Mouse (Mus musculus) liver, postnatal 0 days (tissue): ENCODE measurements around the gene Fam161b. TPM values are rescaled to one million over a fixed set of nuclear protein-coding genes. Genes with fewer than 3 reads are reported as not detected.

Experiments used
- ATAC-seq: fragments of 200-750 bp; cut with Nextera tagmentation; 2 replicates; pipeline ENCODE4 v1.8.0; 2017; ENCODE audit warnings: mild to moderate bottlenecking, moderate library complexity
- DNase-seq: peaks from one replicate; pipeline ENCODE4 v3.0.0-alpha.2; 2016
- H3K27ac ChIP-seq: fragments of 300-500 bp; sonication (generic); 2 replicates; pipeline ENCODE4 v1.5.1; 2014; ENCODE audit warnings: antibody characterized with exemption, moderate library complexity, mild to moderate bottlenecking, low read depth
- H3K27me3 ChIP-seq: fragments of 300-500 bp; sonication (generic); 2 replicates; pipeline ENCODE4 v1.6.1; 2014; ENCODE audit warnings: low read length, control low read depth, mixed read lengths; ENCODE audit not compliant: insufficient read depth
- H3K36me3 ChIP-seq: fragments of 300-500 bp; sonication (generic); replicated peaks from 2 replicates; pipeline ENCODE4 v1.6.1; 2014; ENCODE audit warnings: mild to moderate bottlenecking, control low read depth, low read length, moderate library complexity, mixed read lengths; ENCODE audit not compliant: insufficient read depth
- H3K4me1 ChIP-seq: fragments of 300-500 bp; sonication (generic); 2 replicates; pipeline ENCODE4 v1.6.1; 2014; ENCODE audit warnings: antibody characterized with exemption, mild to moderate bottlenecking, control low read depth; ENCODE audit not compliant: insufficient read depth
- H3K4me2 ChIP-seq: fragments of 300-500 bp; sonication (generic); 2 replicates; pipeline ENCODE4 v1.6.1; 2014; ENCODE audit warnings: low read depth, mild to moderate bottlenecking, low read length, moderate library complexity, mixed read lengths
- H3K4me3 ChIP-seq: fragments of 300-500 bp; sonication (generic); 2 replicates; pipeline ENCODE4 v1.5.1; 2014; ENCODE audit warnings: low read depth, low read length
- H3K9ac ChIP-seq: fragments of 300-500 bp; sonication (generic); replicated peaks from 2 replicates; pipeline ENCODE4 v1.6.1; 2014; ENCODE audit warnings: mild to moderate bottlenecking, moderate library complexity
- H3K9me3 ChIP-seq: fragments of 300-500 bp; sonication (generic); 2 replicates; pipeline ENCODE4 v1.6.1; 2016; ENCODE audit warnings: mild to moderate bottlenecking, control low read depth, low read length, mixed read lengths
- CTCF ChIP-seq: sonication (generic); IDR thresholded peaks from 2 replicates; pipeline ENCODE4 v1.5.1; 2016; ENCODE audit warnings: antibody characterized with exemption, low read depth
- EP300 ChIP-seq: IDR thresholded peaks from 2 replicates; pipeline ENCODE4 v1.6.1; 2016; ENCODE audit warnings: antibody characterized with exemption, low read depth, mild to moderate bottlenecking
- WGBS: fragments of 180-500 bp; shearing (Covaris S2); extraction: QIAGEN DNeasy Blood & Tissue Kit; methylation state at CpG from one replicate; pipeline ENCODE4 v1.1.7; 2014; ENCODE audit not compliant: insufficient replicate concordance; 5-methylcytosine and 5-hydroxymethylcytosine counted together
- polyA plus RNA-seq: library from polyadenylated mRNA; unstranded; fragments of >200 nt; fragmentation: Nextera tagmentation; extraction: Ambion mirVana; gene quantifications from 2 replicates; pipeline ENCODE4 v1.2.1, GENCODE M21; 2015

The Fam161b gene
- polyA plus RNA-seq: 0.15 and 0.31 TPM in 2 replicates

GRCm38 (mm10) chr12:84361555-84362489 lies at the start of gene Fam161b, which contains the start of gene Coq6:
Fam161b (minus strand) TSS chr12:84361833.
Coq6 (plus strand) TSS chr12:84361657.
- Histone ChIP-seq H3K4me3 (peak within 1 kb of the TSS; percentile 77), H3K27me3 (no peaks in the 10 kb centered on the region), H3K4me1 (peaks cover 24% of the 10 kb centered on the region), H3K36me3 (peaks cover under 1% of the 10 kb centered on the region; the same call in 1 of the 2 replicates), H3K9ac (peak within 1 kb of the TSS; percentile 82), H3K27ac (peak within 1 kb of the TSS; percentile 62), H3K4me2 (peak within 1 kb of the TSS; percentile 97), H3K9me3 (no peaks in the 10 kb centered on the region)
- under 1% methylated on average over 51 of the region's 51 CpGs for WGBS
- ATAC-seq (peak; percentile 97), DNase-seq (peak; percentile 94)
- TF ChIP-seq CTCF (no peak), EP300 (peak; percentile 65)

GRCm38 (mm10) chr12:84408819-84409507 lies 47.3 kb upstream of the Fam161b start, which contains the start of the genes Entpd5 and Bbof1:
Entpd5 (minus strand) TSS chr12:84409029.
Bbof1 (plus strand) TSS chr12:84409071.
- H3K4me2 ChIP-seq: peak within 1 kb of the TSS; percentile 96
- H3K4me3 ChIP-seq: peak within 1 kb of the TSS; percentile 76
- peak within 1 kb of the TSS; percentile 80 for H3K9ac ChIP-seq
- no peaks in the 10 kb centered on the region for H3K27me3 ChIP-seq
- peak within 1 kb of the TSS; percentile 93 for H3K27ac ChIP-seq
- ATAC-seq: peak; percentile 96
- peaks cover 11% of the 10 kb centered on the region for H3K4me1 ChIP-seq
- WGBS: 2% methylated on average over 44 of the region's 63 CpGs
- TF ChIP-seq CTCF: no peak
- no peak for TF ChIP-seq EP300
- no peaks in the 10 kb centered on the region for H3K36me3 ChIP-seq
- peak; percentile 91 for DNase-seq
- no peaks in the 10 kb centered on the region for H3K9me3 ChIP-seq

- 1% methylated on average over 45 of the region's 52 CpGs for WGBS
- TF ChIP-seq EP300: no peak
- TF ChIP-seq CTCF: 0 out of 2 replicates have a peak, but pooled peaks have one; percentile 8
- peak; percentile 67 for DNase-seq
Observed at GRCm38 (mm10) chr12:84407874-84408818, 46.5 kb upstream of the Fam161b start.

GRCm38 (mm10) chr12:84407259-84407658 lies 45.6 kb upstream of the Fam161b start:
- WGBS: 59% methylated on average over 4 of the region's 4 CpGs
- no peaks in the 10 kb centered on the region for H3K9me3 ChIP-seq
- peaks cover 11% of the 10 kb centered on the region for H3K4me1 ChIP-seq
- H3K4me2 ChIP-seq: no peak overlapping the region
- ATAC-seq (no peak), DNase-seq (no peak)
- no peak overlapping the region for H3K4me3 ChIP-seq
- TF ChIP-seq CTCF (no peak), EP300 (no peak)
- no peaks in the 10 kb centered on the region for H3K36me3 ChIP-seq
- no peak overlapping the region for H3K27ac ChIP-seq
- H3K9ac ChIP-seq: no peak overlapping the region
- no peaks in the 10 kb centered on the region for H3K27me3 ChIP-seq

More at GRCm38 (mm10) chr12:84407874-84408818, 46.5 kb upstream of the Fam161b start:
- H3K4me1 ChIP-seq: peaks cover 11% of the 10 kb centered on the region
- peak overlapping the region; percentile 80 for H3K9ac ChIP-seq
- no peaks in the 10 kb centered on the region for H3K36me3 ChIP-seq
- ATAC-seq: peak; percentile 66
- peak overlapping the region; percentile 93 for H3K27ac ChIP-seq
- H3K4me3 ChIP-seq: peak overlapping the region; percentile 76
- H3K27me3 ChIP-seq: no peaks in the 10 kb centered on the region
- peak overlapping the region; percentile 96 for H3K4me2 ChIP-seq
- H3K9me3 ChIP-seq: no peaks in the 10 kb centered on the region

GRCm38 (mm10) chr12:84404541-84404940 lies 42.9 kb upstream of the Fam161b start:
- WGBS: 88% methylated on average over 6 of the region's 6 CpGs
- TF ChIP-seq CTCF (no peak), EP300 (no peak)
- ATAC-seq (no peak), DNase-seq (no peak)
- Histone ChIP-seq H3K4me3 (no peak overlapping the region), H3K9ac (no peak overlapping the region), H3K36me3 (no peaks in the 10 kb centered on the region), H3K27ac (no peak overlapping the region), H3K27me3 (no peaks in the 10 kb centered on the region), H3K4me2 (no peak overlapping the region), H3K9me3 (no peaks in the 10 kb centered on the region), H3K4me1 (peaks cover 15% of the 10 kb centered on the region)
